Mouse (Mus musculus): ENCODE data around the gene Itga2.

Itga2 gene

GRCm38 (mm10) chr13:114907876-114908275 lies 24.0 kb downstream of the Itga2 start:
- no peak for DNase-seq (ENCODE audit: low read depth, low spot score)

GRCm38 (mm10) chr13:114896751-114897386 lies 35.0 kb downstream of the Itga2 start:
- H3K27me3 ChIP-seq (ENCODE audit: control insufficient read depth, insufficient read depth, low read length, poor library complexity, severe bottlenecking): no peaks in the 10 kb centered on the region
- no peak for DNase-seq (ENCODE audit: low read depth, low spot score)
- H3K36me3 ChIP-seq (ENCODE audit: control insufficient read depth, insufficient read depth, low read length, poor library complexity, severe bottlenecking): no peaks in the 10 kb centered on the region

More at GRCm38 (mm10) chr13:114907876-114908275, 24.0 kb downstream of the Itga2 start:
- H3K27me3 ChIP-seq (ENCODE audit: control insufficient read depth, insufficient read depth, low read length, poor library complexity, severe bottlenecking): no peaks in the 10 kb centered on the region
- no peaks in the 10 kb centered on the region for H3K36me3 ChIP-seq (ENCODE audit: control insufficient read depth, insufficient read depth, low read length, poor library complexity, severe bottlenecking)

DNA sequence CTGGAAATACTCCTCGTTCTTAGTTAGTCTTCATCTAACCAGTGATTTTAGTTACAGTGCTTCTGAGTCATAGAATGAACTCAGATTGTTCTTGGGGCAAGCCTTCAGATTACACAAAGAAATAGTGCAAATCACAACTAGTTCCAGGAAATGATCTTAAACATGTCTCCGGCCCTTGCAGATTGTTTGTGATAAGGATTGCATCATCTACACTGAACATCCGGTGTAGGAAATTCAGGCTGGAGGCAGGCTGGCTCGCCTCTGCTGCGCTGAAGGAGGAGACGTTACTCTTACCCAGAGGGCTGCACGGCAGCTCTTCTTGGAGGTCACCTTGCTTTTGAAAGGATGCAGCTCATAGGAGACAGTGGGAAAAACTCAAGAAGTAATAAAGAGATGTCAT lies 36.0 kb downstream of the Itga2 start:
- H3K27me3 ChIP-seq (ENCODE audit: control insufficient read depth, insufficient read depth, low read length, poor library complexity, severe bottlenecking): no peaks in the 10 kb centered on the region
- DNase-seq (ENCODE audit: low read depth, low spot score): no peak
- H3K36me3 ChIP-seq (ENCODE audit: control insufficient read depth, insufficient read depth, low read length, poor library complexity, severe bottlenecking): no peaks in the 10 kb centered on the region

DNA sequence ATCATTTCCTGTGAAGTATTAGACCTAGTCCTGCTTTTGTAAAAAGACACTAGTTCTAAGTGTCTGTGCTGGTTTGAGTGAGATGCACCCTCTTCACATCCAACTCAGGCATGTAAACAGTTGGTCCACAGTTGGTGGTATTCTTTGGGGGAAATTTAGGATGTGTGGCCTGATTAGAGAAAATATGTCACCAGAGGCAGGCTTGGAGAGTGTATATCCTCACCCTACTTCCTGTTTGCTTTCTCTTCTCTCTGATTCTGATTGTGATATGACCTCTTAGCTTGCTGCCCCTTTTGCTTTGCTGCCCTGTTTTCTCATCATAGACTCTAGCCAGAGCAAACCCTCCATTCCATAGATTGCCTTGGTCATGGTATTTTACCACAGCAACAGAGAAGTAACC lies 37.2 kb downstream of the Itga2 start:
- H3K27me3 ChIP-seq (ENCODE audit: control insufficient read depth, insufficient read depth, low read length, poor library complexity, severe bottlenecking): no peaks in the 10 kb centered on the region
- no peak for DNase-seq (ENCODE audit: low read depth, low spot score)
- H3K36me3 ChIP-seq (ENCODE audit: control insufficient read depth, insufficient read depth, low read length, poor library complexity, severe bottlenecking): no peaks in the 10 kb centered on the region

- no peak for DNase-seq (ENCODE audit: low read depth, low spot score)
- no peaks in the 10 kb centered on the region for H3K36me3 ChIP-seq (ENCODE audit: control insufficient read depth, insufficient read depth, low read length, poor library complexity, severe bottlenecking)
- H3K27me3 ChIP-seq (ENCODE audit: control insufficient read depth, insufficient read depth, low read length, poor library complexity, severe bottlenecking): no peaks in the 10 kb centered on the region
Observed at GRCm38 (mm10) chr13:114891655-114892054, 40.2 kb downstream of the Itga2 start.

DNA sequence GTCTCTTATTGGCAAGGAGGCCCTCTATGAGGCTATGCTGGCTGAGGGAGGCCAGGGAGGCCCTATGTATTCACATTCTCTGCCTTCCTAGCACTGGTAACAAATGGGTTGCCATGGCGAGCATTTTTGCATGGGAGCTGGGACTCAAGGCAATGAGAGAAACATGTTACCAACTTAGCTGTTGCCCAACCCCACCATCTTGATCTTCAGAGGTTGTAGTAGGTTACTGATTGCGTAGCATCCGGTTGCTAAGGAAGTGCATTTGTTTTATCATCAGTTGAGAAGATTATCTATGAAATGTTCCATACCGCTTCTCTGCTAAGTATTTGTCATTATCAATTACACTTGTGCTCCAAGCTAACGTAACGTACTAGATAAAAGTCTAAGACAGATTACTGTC lies 44.2 kb downstream of the Itga2 start:
- Histone ChIP-seq H3K27me3 (ENCODE audit: control insufficient read depth, insufficient read depth, low read length, poor library complexity, severe bottlenecking) (no peaks in the 10 kb centered on the region), H3K36me3 (ENCODE audit: control insufficient read depth, insufficient read depth, low read length, poor library complexity, severe bottlenecking) (no peaks in the 10 kb centered on the region)
- no peak for DNase-seq (ENCODE audit: low read depth, low spot score)

DNA sequence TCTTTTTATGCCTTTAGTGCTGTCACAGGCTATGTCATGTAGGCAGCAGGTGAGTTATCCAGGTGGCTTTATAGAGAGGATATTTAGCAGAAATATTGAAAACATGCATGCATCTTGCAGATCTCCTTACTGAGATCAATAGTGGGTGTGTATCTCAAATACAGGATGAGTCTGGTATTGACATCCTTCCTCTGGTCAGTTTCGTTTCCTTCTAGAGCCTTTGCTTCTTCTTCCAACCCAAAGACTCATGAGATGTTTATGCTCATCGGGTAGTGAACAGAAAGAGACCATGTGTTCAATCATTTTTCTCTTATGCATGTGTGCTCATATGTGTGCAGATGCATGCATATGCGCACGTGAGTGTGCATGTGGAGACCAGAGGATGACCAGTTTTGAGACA lies 44.6 kb downstream of the Itga2 start:
- H3K27me3 ChIP-seq (ENCODE audit: control insufficient read depth, insufficient read depth, low read length, poor library complexity, severe bottlenecking): no peaks in the 10 kb centered on the region
- DNase-seq (ENCODE audit: low read depth, low spot score): peak; percentile 59
- no peaks in the 10 kb centered on the region for H3K36me3 ChIP-seq (ENCODE audit: control insufficient read depth, insufficient read depth, low read length, poor library complexity, severe bottlenecking)

DNA sequence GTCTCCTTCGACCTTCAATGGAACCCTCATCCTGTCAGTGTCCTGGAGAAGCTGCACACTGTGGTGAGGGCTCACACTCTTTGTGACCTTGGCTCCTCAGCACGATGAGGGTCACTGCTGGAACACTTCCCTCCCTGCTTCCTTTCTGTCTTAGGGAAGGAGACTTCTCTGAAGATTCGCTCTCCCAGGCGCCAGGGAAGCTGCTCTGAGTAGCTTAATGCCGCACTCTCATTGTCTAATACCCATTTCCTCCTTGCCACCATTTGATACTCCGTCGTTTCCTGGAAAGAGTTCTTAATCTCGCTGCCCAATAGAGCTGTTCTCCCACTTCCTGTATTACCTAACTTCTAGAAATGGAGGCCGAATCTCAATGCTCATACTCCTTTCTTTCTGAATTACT lies 46.7 kb downstream of the Itga2 start:
- Histone ChIP-seq H3K27me3 (ENCODE audit: control insufficient read depth, insufficient read depth, low read length, poor library complexity, severe bottlenecking) (no peaks in the 10 kb centered on the region), H3K36me3 (ENCODE audit: control insufficient read depth, insufficient read depth, low read length, poor library complexity, severe bottlenecking) (no peaks in the 10 kb centered on the region)
- DNase-seq (ENCODE audit: low read depth, low spot score): peak; percentile 16

DNA sequence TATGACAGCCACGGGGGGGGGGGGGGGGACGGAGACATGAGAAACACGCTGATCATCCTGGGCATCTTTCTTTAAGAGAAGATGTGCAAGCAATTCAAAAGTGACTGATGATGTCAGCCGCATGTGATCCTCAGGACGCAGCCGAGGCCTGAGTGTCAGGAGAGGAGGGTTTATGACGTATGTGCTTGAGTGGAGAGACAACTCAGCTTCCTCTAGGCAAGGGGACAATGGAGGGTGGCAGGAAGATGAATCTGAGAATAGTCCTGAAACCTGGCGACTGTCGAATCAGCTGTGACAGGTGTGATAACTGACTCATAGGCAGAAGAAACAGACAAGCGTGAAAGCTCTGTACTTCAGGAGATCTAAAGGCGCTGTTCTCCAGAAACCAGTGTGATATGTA lies 53.2 kb downstream of the Itga2 start:
- no peaks in the 10 kb centered on the region for H3K36me3 ChIP-seq (ENCODE audit: control insufficient read depth, insufficient read depth, low read length, poor library complexity, severe bottlenecking)
- H3K27me3 ChIP-seq (ENCODE audit: control insufficient read depth, insufficient read depth, low read length, poor library complexity, severe bottlenecking): no peaks in the 10 kb centered on the region
- DNase-seq (ENCODE audit: low read depth, low spot score): no peak

GRCm38 (mm10) chr13:114876005-114876520 lies 55.8 kb downstream of the Itga2 start:
- no peaks in the 10 kb centered on the region for H3K36me3 ChIP-seq (ENCODE audit: control insufficient read depth, insufficient read depth, low read length, poor library complexity, severe bottlenecking)
- no peak for DNase-seq (ENCODE audit: low read depth, low spot score)
- H3K27me3 ChIP-seq (ENCODE audit: control insufficient read depth, insufficient read depth, low read length, poor library complexity, severe bottlenecking): no peaks in the 10 kb centered on the region

DNA sequence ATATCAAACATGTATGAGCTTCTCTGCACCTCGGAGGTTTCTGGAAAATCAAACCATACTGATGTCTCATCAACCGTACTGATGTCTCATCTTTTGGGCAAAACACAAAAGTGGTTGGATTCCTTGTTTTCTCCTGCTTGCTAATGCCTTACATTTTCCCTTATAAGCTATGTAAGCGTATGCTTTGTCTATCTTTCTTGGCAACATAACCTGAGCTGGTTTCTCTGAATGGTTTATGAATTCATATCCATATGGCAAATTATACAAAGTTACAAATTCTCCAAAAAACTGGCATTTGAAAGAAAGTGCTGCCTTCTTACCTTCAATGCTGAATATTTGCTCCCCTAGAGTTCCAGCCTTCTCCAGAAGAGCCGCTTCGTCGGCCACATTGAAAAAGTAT lies 57.2 kb downstream of the Itga2 start:
- no peak for DNase-seq (ENCODE audit: low read depth, low spot score)
- Histone ChIP-seq H3K36me3 (ENCODE audit: control insufficient read depth, insufficient read depth, low read length, poor library complexity, severe bottlenecking) (no peaks in the 10 kb centered on the region), H3K27me3 (ENCODE audit: control insufficient read depth, insufficient read depth, low read length, poor library complexity, severe bottlenecking) (no peaks in the 10 kb centered on the region)

DNA sequence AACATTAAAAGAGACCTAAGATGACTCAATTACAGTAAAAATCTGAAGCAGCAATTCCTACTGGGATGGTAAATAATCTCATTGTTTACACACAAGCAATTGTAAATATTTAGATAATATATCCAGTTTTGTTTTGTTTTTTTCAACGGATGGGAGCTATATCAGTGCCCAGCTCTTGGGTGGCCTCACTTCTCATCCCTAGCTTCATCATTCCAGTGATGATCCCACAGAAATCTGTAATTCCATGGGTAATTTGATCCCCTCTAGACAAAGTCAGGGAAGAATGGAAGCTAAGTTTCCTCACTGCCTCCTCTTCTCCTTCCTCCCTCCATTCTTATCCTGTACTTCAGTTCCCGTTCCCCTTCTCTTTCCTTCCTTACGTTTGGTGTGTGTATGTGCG lies 74.4 kb downstream of the Itga2 start:
- H3K27me3 ChIP-seq (ENCODE audit: control insufficient read depth, insufficient read depth, low read length, poor library complexity, severe bottlenecking): no peaks in the 10 kb centered on the region; the same call in 1 of the 2 replicates
- no peak for DNase-seq (ENCODE audit: low read depth, low spot score)
- no peaks in the 10 kb centered on the region for H3K36me3 ChIP-seq (ENCODE audit: control insufficient read depth, insufficient read depth, low read length, poor library complexity, severe bottlenecking)

DNA sequence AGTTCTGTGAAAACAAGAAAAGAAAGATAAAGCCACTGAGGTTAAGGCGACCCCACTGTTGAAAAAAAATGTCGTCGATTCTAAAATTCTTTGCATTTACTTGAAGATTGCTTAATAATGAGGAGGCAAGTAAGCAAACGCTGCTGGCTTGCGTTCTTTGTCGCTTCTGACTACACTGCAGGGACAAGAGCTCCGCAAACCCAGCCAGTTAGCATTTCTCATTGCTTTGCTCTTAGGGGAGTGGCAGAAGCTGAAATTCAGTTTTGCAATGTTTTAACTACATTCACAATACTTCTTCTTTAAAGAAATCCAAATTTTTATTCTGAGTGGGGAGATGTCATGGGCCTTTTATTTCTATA lies 75.7 kb downstream of the Itga2 start:
- Histone ChIP-seq H3K36me3 (ENCODE audit: control insufficient read depth, insufficient read depth, low read length, poor library complexity, severe bottlenecking) (no peaks in the 10 kb centered on the region), H3K27me3 (ENCODE audit: control insufficient read depth, insufficient read depth, low read length, poor library complexity, severe bottlenecking) (no peaks in the 10 kb centered on the region; the same call in 1 of the 2 replicates)
- DNase-seq (ENCODE audit: low read depth, low spot score): no peak

DNA sequence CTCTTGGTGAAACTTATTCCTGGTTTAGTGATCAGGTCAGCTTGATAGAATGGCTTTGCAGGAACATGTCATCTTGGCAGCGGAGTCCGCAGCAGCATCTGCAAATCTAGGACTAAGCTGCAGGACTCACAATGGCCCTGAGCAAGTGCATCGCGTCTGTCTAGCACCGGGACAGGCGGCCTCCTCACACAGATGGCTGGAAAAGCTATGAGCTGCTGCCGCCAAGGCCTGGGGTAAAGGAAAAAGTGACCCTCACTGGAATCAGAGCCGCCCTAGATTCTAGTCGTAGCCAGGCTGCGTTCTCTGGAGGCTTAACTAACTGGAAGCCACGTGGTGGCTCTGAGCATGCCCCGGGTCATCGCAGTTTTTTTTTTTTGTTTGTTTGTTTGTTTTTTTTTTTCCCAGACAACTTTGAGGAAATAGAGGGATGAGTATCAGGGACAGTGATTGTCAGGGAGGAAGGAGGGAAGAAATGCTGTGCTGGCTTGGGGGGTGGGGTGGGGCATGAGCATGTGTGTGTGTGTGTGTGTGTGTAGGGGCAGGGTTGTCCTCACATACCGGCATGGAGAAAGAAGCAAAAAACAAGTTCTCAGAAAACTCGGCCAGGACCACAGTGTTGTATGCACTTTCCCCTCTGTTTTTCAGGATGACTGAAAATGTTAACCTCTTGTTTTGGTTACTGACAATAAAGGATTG lies 76.2 kb downstream of the Itga2 start:
- no peak for DNase-seq (ENCODE audit: low read depth, low spot score)
- no peaks in the 10 kb centered on the region for H3K36me3 ChIP-seq (ENCODE audit: control insufficient read depth, insufficient read depth, low read length, poor library complexity, severe bottlenecking)
- no peaks in the 10 kb centered on the region; the same call in 1 of the 2 replicates for H3K27me3 ChIP-seq (ENCODE audit: control insufficient read depth, insufficient read depth, low read length, poor library complexity, severe bottlenecking)

- no peaks in the 10 kb centered on the region for H3K36me3 ChIP-seq (ENCODE audit: control insufficient read depth, insufficient read depth, low read length, poor library complexity, severe bottlenecking)
- no peak for DNase-seq (ENCODE audit: low read depth, low spot score)
- no peaks in the 10 kb centered on the region; the same call in 1 of the 2 replicates for H3K27me3 ChIP-seq (ENCODE audit: control insufficient read depth, insufficient read depth, low read length, poor library complexity, severe bottlenecking)
Observed at GRCm38 (mm10) chr13:114854428-114854827, 77.5 kb downstream of the Itga2 start.

All from splenic B cell, adult 2 months (primary cell).